Mouse (Mus musculus) olfactory bulb, adult 2 months (tissue): ENCODE results near the gene Gm20518.

Source experiments
- CTCF ChIP-seq: fragments of 200-500 bp; IDR thresholded peaks from 2 replicates; pipeline ENCODE4 v1.5.1; 2012; ENCODE audit warnings: low read depth, mild to moderate bottlenecking, low read length, moderate library complexity; ENCODE audit not compliant: insufficient read depth
- POLR2A ChIP-seq: fragments of 200-500 bp; IDR thresholded peaks from 2 replicates; pipeline ENCODE4 v1.6.1; 2012; ENCODE audit warnings: mild to moderate bottlenecking, low read depth, low read length, moderate library complexity; ENCODE audit not compliant: insufficient read depth

- no peak for TF ChIP-seq POLR2A
- TF ChIP-seq CTCF = no peak
Measured at GRCm38 (mm10) chr16:17890342-17890727, 1.1 kb downstream of the Gm20518 start.
